Mouse (Mus musculus) midbrain, embryonic 14.5 days (tissue): ENCODE measurements around the gene Nop9. TPM values are rescaled to one million over a fixed set of nuclear protein-coding genes. Genes with fewer than 3 reads are reported as not detected.
"Not testable (repeated sequence)": the region's sequence is repeated elsewhere in the genome, so short reads cannot be mapped to it uniquely, and the experiment has no call there.

Experiments
- ATAC-seq: fragments of 200-750 bp; cut with Nextera tagmentation; 2 replicates; pipeline ENCODE4 v1.8.0; 2017; ENCODE audit warnings: moderate number of reproducible peaks, moderate library complexity; ENCODE audit not compliant: low FRiP score, low TSS enrichment
- DNase-seq: peaks from one replicate; pipeline ENCODE4 v3.0.0-alpha.2; 2015
- H3K27ac ChIP-seq: fragments of 300-500 bp; sonication (generic); replicated peaks from 2 replicates; pipeline ENCODE4 v1.5.1; 2014; ENCODE audit warnings: mild to moderate bottlenecking, low read depth, low read length, moderate library complexity
- H3K27me3 ChIP-seq: fragments of 300-500 bp; sonication (generic); 2 replicates; pipeline ENCODE4 v1.6.1; 2014; ENCODE audit warnings: low read length, control low read depth, mixed read lengths; ENCODE audit not compliant: control insufficient read depth, insufficient read depth
- H3K36me3 ChIP-seq: fragments of 300-500 bp; sonication (generic); 2 replicates; pipeline ENCODE4 v1.6.1; 2014; ENCODE audit warnings: low read length, control low read depth; ENCODE audit not compliant: control insufficient read depth, insufficient read depth
- H3K4me1 ChIP-seq: fragments of 300-500 bp; sonication (generic); 2 replicates; pipeline ENCODE4 v1.6.1; 2014; ENCODE audit warnings: mild to moderate bottlenecking, antibody characterized with exemption, low read length, control low read depth; ENCODE audit not compliant: control insufficient read depth, insufficient read depth
- H3K4me2 ChIP-seq: fragments of 300-500 bp; sonication (generic); 2 replicates; pipeline ENCODE4 v1.6.1; 2014; ENCODE audit warnings: mild to moderate bottlenecking, low read length, moderate library complexity
- H3K4me3 ChIP-seq: fragments of 300-500 bp; sonication (generic); replicated peaks from 2 replicates; pipeline ENCODE4 v1.5.1; 2014; ENCODE audit warnings: low read depth, low read length
- H3K9ac ChIP-seq: fragments of 300-500 bp; sonication (generic); replicated peaks from 2 replicates; pipeline ENCODE4 v1.6.1; 2014; ENCODE audit warnings: mild to moderate bottlenecking, low read length, moderate library complexity
- H3K9me3 ChIP-seq: fragments of 300-500 bp; sonication (generic); 2 replicates; pipeline ENCODE4 v1.6.1; 2016; ENCODE audit warnings: low read length, control low read depth, mixed read lengths; ENCODE audit not compliant: control insufficient read depth
- WGBS: fragments of 180-500 bp; shearing (Covaris S2); extraction: QIAGEN DNeasy Blood & Tissue Kit; methylation state at CpG from one replicate; pipeline ENCODE4 v1.1.7; 2014; 5-methylcytosine and 5-hydroxymethylcytosine counted together
- polyA plus RNA-seq: library from polyadenylated mRNA; unstranded; fragments of >200 nt; fragmentation: Nextera tagmentation; extraction: Ambion mirVana; gene quantifications from 2 replicates; pipeline ENCODE4 v1.2.1, GENCODE M21; 2014

Gene Nop9
- polyA plus RNA-seq, 1 experiment from 2014 or later = 31.2 TPM

- H3K36me3 ChIP-seq = peaks cover 31% of the 10 kb centered on the region
- H3K4me1 ChIP-seq = peaks cover 8% of the 10 kb centered on the region; the same call in 1 of the 2 replicates
- ATAC-seq = no peak
- H3K4me2 ChIP-seq = no peak within 1 kb of the TSS
- WGBS = 16% methylated on average over 8 of the region's 8 CpGs
- H3K4me3 ChIP-seq = no peak within 1 kb of the TSS
- no peak within 1 kb of the TSS for H3K9ac ChIP-seq
- peaks cover 20% of the 10 kb centered on the region for H3K27me3 ChIP-seq
- no peaks in the 10 kb centered on the region for H3K9me3 ChIP-seq
- H3K27ac ChIP-seq = no peak within 1 kb of the TSS
- DNase-seq = peak; percentile 82
Measured at GRCm38 (mm10) chr14:55758363-55758784, 12.9 kb downstream of the Nop9 start, which contains the start of gene Cideb. Cideb (minus strand) TSS chr14:55758458.

- Histone ChIP-seq H3K4me2 (peak overlapping the region; percentile 32), H3K27me3 (peaks cover 37% of the 10 kb centered on the region), H3K36me3 (peaks cover 13% of the 10 kb centered on the region)
- DNase-seq = peak; percentile 90
- H3K9me3 ChIP-seq, H3K9ac ChIP-seq, H3K4me1 ChIP-seq, ATAC-seq, H3K4me3 ChIP-seq, H3K27ac ChIP-seq: not testable (repeated sequence)
- WGBS = 2% methylated on average over 5 of the region's 6 CpGs
Measured at GRCm38 (mm10) chr14:55760156-55760555, 14.7 kb downstream of the Nop9 start.

GRCm38 (mm10) chr14:55761163-55761562 lies 15.7 kb downstream of the Nop9 start, which contains the start of gene Ltb4r2:
Ltb4r2 (plus strand) TSS chr14:55761428.
- peaks cover 41% of the 10 kb centered on the region for H3K27me3 ChIP-seq
- H3K36me3 ChIP-seq = peaks cover 3% of the 10 kb centered on the region; the same call in 1 of the 2 replicates
- peak within 1 kb of the TSS; percentile 64 for H3K27ac ChIP-seq
- ATAC-seq = no peak
- peak within 1 kb of the TSS; percentile 91 for H3K4me2 ChIP-seq
- DNase-seq = no peak
- 77% methylated on average over 6 of the region's 6 CpGs for WGBS
- peaks cover 8% of the 10 kb centered on the region; the same call in 1 of the 2 replicates for H3K4me1 ChIP-seq
- H3K9me3 ChIP-seq = no peaks in the 10 kb centered on the region
- peak within 1 kb of the TSS; percentile 50 for H3K4me3 ChIP-seq
- H3K9ac ChIP-seq = peak within 1 kb of the TSS; percentile 74

- H3K4me1 ChIP-seq = peaks cover 8% of the 10 kb centered on the region; the same call in 1 of the 2 replicates
- H3K9me3 ChIP-seq = no peaks in the 10 kb centered on the region
- under 1% methylated on average over 77 of the region's 77 CpGs for WGBS
- peak overlapping the region; percentile 91 for H3K4me2 ChIP-seq
- peak overlapping the region; percentile 74 for H3K9ac ChIP-seq
- DNase-seq (peak; percentile 81), ATAC-seq (peak; percentile 72)
- H3K27ac ChIP-seq = peak overlapping the region; percentile 64
- H3K27me3 ChIP-seq = peaks cover 49% of the 10 kb centered on the region
- H3K36me3 ChIP-seq = no peaks in the 10 kb centered on the region
- H3K4me3 ChIP-seq = peak overlapping the region; percentile 50
Measured at GRCm38 (mm10) chr14:55762001-55762821, 16.7 kb downstream of the Nop9 start.

- Histone ChIP-seq H3K27me3 (peaks cover 54% of the 10 kb centered on the region), H3K27ac (no peak overlapping the region), H3K4me2 (peak overlapping the region; percentile 91), H3K9me3 (no peaks in the 10 kb centered on the region), H3K4me3 (no peak overlapping the region), H3K36me3 (no peaks in the 10 kb centered on the region), H3K9ac (no peak overlapping the region), H3K4me1 (peaks cover 8% of the 10 kb centered on the region; the same call in 1 of the 2 replicates)
- DNase-seq (no peak), ATAC-seq (no peak)
- 63% methylated on average over 7 of the region's 7 CpGs for WGBS
Measured at GRCm38 (mm10) chr14:55763166-55763565, 17.7 kb downstream of the Nop9 start.

- H3K4me3 ChIP-seq = no peak within 1 kb of the TSS
- H3K27me3 ChIP-seq = peaks cover 66% of the 10 kb centered on the region
- peaks cover 8% of the 10 kb centered on the region; the same call in 1 of the 2 replicates for H3K4me1 ChIP-seq
- no peak for ATAC-seq
- H3K9ac ChIP-seq = no peak within 1 kb of the TSS
- no peaks in the 10 kb centered on the region for H3K9me3 ChIP-seq
- no peaks in the 10 kb centered on the region for H3K36me3 ChIP-seq
- no peak within 1 kb of the TSS for H3K4me2 ChIP-seq
- 70% methylated on average over 4 of the region's 4 CpGs for WGBS
- no peak for DNase-seq
- H3K27ac ChIP-seq = no peak within 1 kb of the TSS
Measured at GRCm38 (mm10) chr14:55765696-55766095, 20.2 kb downstream of the Nop9 start, which contains the start of gene Ltb4r1. Ltb4r1 (plus strand) TSS chr14:55765962.

GRCm38 (mm10) chr14:55767519-55768414 lies 22.3 kb downstream of the Nop9 start:
- Histone ChIP-seq H3K27me3 (peaks cover 54% of the 10 kb centered on the region), H3K4me1 (no peaks in the 10 kb centered on the region), H3K4me3 (peak overlapping the region; percentile 39), H3K9me3 (no peaks in the 10 kb centered on the region), H3K27ac (no peak overlapping the region), H3K4me2 (peak overlapping the region; percentile 74), H3K36me3 (no peaks in the 10 kb centered on the region), H3K9ac (peak overlapping the region; percentile 61)
- peak; percentile 47; the same call in 1 of the 2 replicates for ATAC-seq
- peak; percentile 79 for DNase-seq
- WGBS = 15% methylated on average over 52 of the region's 52 CpGs

- Histone ChIP-seq H3K9me3 (no peaks in the 10 kb centered on the region), H3K4me3 (no peak overlapping the region), H3K4me2 (no peak overlapping the region), H3K27me3 (peaks cover 47% of the 10 kb centered on the region), H3K36me3 (no peaks in the 10 kb centered on the region), H3K9ac (no peak overlapping the region), H3K27ac (no peak overlapping the region), H3K4me1 (no peaks in the 10 kb centered on the region)
- WGBS = 90% methylated on average over 6 of the region's 6 CpGs
- ATAC-seq = no peak
- DNase-seq = no peak
Measured at GRCm38 (mm10) chr14:55768555-55768954, 23.1 kb downstream of the Nop9 start.
